Mouse (Mus musculus) heart, embryonic 14.5 days (tissue): ENCODE measurements around the gene Kntc1. TPM values are rescaled to one million over a fixed set of nuclear protein-coding genes. Genes with fewer than 3 reads are reported as not detected.
A peak's percentile ranks its signal among the peaks of the same experiment; 100 is the strongest.
"Not testable (repeated sequence)": the region's sequence is repeated elsewhere in the genome, so short reads cannot be mapped to it uniquely, and the experiment has no call there.

ENCODE experiments used
- ATAC-seq: fragments of 200-750 bp; cut with Nextera tagmentation; 2 replicates; pipeline ENCODE4 v1.8.0; 2017; ENCODE audit warnings: low read depth, moderate TSS enrichment; ENCODE audit not compliant: insufficient number of reproducible peaks, insufficient read depth, low FRiP score
- H3K27ac ChIP-seq, 2 experiments: fragments of 200-500 bp in 1 of 2; fragments of 300-500 bp in 1 of 2; sonication (generic) in 1 of 2; replicated peaks in 1 of 2; 2 replicates each; pipeline ENCODE4 v1.5.1; 2012 to 2014; ENCODE audit warnings: low read depth in 2 of 2, low read length in 2 of 2, control low read depth in 1 of 2, mild to moderate bottlenecking in 1 of 2, mixed read lengths in 1 of 2; ENCODE audit not compliant: control insufficient read depth in 1 of 2, insufficient read depth in 1 of 2
- H3K27me3 ChIP-seq: fragments of 300-500 bp; sonication (generic); 2 replicates; pipeline ENCODE4 v1.6.1; 2014; ENCODE audit warnings: mild to moderate bottlenecking, low read length, control low read depth; ENCODE audit not compliant: control insufficient read depth, insufficient read depth
- H3K36me3 ChIP-seq: fragments of 300-500 bp; sonication (generic); 2 replicates; pipeline ENCODE4 v1.6.1; 2014; ENCODE audit warnings: mild to moderate bottlenecking, control low read depth, low read length, mixed read lengths; ENCODE audit not compliant: control insufficient read depth, insufficient read depth
- H3K4me1 ChIP-seq, 2 experiments: fragments of 200-500 bp in 1 of 2; fragments of 300-500 bp in 1 of 2; sonication (generic) in 1 of 2; 2 replicates each; pipeline ENCODE4 v1.6.1; 2012 to 2014; ENCODE audit warnings: low read length in 2 of 2, control low read depth in 1 of 2, mixed read lengths in 1 of 2; ENCODE audit not compliant: control insufficient read depth in 2 of 2, insufficient read depth in 2 of 2
- H3K4me2 ChIP-seq: fragments of 300-500 bp; sonication (generic); 2 replicates; pipeline ENCODE4 v1.6.1; 2014; ENCODE audit warnings: mild to moderate bottlenecking, low read length
- H3K4me3 ChIP-seq, 2 experiments: fragments of 200-500 bp in 1 of 2; fragments of 300-500 bp in 1 of 2; sonication (generic) in 1 of 2; 2 replicates each; pipeline ENCODE4 v1.5.1; 2012 to 2014; ENCODE audit warnings: low read length in 2 of 2, mild to moderate bottlenecking in 2 of 2, control low read depth in 1 of 2, low read depth in 1 of 2, moderate library complexity in 1 of 2; ENCODE audit not compliant: control insufficient read depth in 1 of 2, insufficient read depth in 1 of 2
- H3K9ac ChIP-seq: fragments of 300-500 bp; sonication (generic); 2 replicates; pipeline ENCODE4 v1.6.1; 2014; ENCODE audit warnings: mild to moderate bottlenecking, low read length
- H3K9me3 ChIP-seq: fragments of 300-500 bp; sonication (generic); 2 replicates; pipeline ENCODE4 v1.6.1; 2016; ENCODE audit warnings: low read length, control low read depth; ENCODE audit not compliant: control insufficient read depth
- WGBS: fragments of 180-500 bp; shearing (Covaris S2); extraction: QIAGEN DNeasy Blood & Tissue Kit; methylation state at CpG from one replicate; pipeline ENCODE4 v1.1.7; 2014; 5-methylcytosine and 5-hydroxymethylcytosine counted together
- polyA plus RNA-seq: library from polyadenylated mRNA; unstranded; fragments of >200 nt; fragmentation: Nextera tagmentation; extraction: Ambion mirVana; gene quantifications from 2 replicates; pipeline ENCODE4 v1.2.1, GENCODE M21; 2014

Gene Kntc1
- polyA plus RNA-seq, 1 experiment from 2014 or later = 19.4 TPM

DNA sequence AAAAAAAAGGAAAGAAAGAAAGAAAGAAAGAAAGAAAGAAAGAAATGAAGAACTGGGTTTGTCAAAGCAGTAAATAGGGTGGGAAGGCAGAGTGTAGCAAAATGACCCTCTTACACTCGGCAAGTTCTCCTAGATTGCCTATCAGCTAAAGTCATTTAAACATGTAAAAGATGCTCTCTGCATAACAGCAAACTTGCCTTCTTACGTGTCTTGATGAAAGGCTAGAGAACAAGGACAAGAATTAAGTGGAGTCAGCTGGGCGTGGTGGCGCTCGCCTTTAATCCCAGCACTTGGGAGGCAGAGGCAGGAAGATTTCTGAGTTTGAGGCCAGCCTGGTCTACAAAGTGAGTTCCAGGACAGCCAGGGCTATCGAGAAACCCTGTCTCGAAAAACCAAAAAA lies 25.7 kb upstream of the Kntc1 start:
- H3K4me2 ChIP-seq, H3K27me3 ChIP-seq, H3K9ac ChIP-seq, H3K4me1 ChIP-seq, ATAC-seq, H3K4me3 ChIP-seq, H3K27ac ChIP-seq, H3K9me3 ChIP-seq: not testable (repeated sequence)
- 86% methylated on average over 7 of the region's 7 CpGs for WGBS
- peaks cover 17% of the 10 kb centered on the region for H3K36me3 ChIP-seq

DNA sequence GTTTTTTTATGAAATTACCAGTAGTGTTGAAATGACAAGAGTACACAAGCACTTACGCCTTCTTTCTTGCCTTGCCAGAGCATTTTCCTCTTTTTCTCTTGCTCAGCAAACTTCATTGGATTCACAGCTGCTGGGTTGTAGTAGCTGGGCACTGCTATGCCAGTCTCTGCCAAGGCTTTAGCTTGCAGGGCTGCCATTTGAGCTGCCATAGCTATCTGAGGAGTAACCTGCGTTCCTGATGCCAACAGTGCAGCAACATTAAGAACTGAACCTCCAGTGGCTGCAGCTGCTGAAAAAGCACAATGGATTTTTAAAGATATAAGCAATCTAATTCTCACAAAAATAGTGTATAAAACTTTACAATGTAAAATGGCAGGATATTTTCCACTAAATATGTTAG lies 18.5 kb upstream of the Kntc1 start:
- Histone ChIP-seq H3K9me3 (no peaks in the 10 kb centered on the region), H3K4me3 (no peak overlapping the region), H3K27me3 (no peaks in the 10 kb centered on the region), H3K4me1 (no peaks in the 10 kb centered on the region), H3K27ac (no peak overlapping the region), H3K9ac (no peak overlapping the region), H3K4me2 (no peak overlapping the region), H3K36me3 (peaks cover 87% of the 10 kb centered on the region)
- WGBS = 98% methylated on average over 2 of the region's 2 CpGs
- ATAC-seq = no peak

DNA sequence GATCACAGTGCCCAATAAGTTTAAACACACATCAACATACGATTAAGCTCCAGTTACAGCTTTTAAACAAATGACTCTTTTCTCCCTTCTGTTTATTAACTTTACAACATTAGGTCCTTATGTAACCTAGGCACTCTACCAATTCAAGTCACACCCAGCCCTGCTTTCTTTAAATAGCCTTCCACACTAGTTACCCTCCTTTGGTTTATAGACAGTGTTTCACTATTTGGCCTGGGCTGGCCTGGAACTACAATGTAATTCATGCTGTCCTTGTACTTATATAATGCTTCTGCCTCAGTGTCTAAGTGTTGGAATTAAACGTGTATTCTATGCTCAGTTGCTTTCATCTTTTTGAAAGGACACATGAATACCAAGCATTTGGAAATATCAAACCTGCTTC lies 5.2 kb upstream of the Kntc1 start:
- H3K27ac ChIP-seq = no peak overlapping the region
- peaks cover 57% of the 10 kb centered on the region for H3K36me3 ChIP-seq
- H3K4me1 ChIP-seq = peaks cover 2 to 23% of the 10 kb centered on the region in 2 experiments; a peak in 2 of 4 replicates
- 83% methylated on average over 2 of the region's 2 CpGs for WGBS
- H3K9ac ChIP-seq = no peak overlapping the region
- ATAC-seq = no peak
- H3K27me3 ChIP-seq = no peaks in the 10 kb centered on the region
- H3K4me3 ChIP-seq = no peak overlapping the region
- no peak overlapping the region for H3K4me2 ChIP-seq
- no peaks in the 10 kb centered on the region for H3K9me3 ChIP-seq

DNA sequence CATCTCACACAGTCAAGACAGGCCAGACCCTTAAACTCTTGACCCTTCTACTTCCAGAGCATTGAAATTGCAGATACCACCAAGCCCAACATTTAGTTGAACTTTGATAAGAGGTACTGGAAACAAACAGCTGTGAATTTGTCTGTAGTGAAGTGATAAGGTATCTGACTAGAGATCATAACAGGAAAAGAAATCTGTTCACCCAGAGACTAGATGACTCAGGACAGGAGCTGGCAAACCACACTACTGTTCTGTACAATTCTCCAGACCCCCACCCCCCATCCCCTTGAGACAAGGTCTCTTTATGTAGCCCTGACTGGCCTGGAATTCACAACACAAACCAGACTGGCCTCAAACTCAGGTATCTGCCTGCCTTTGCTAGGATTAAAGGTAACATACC lies 3.3 kb upstream of the Kntc1 start:
- H3K36me3 ChIP-seq = peaks cover 38% of the 10 kb centered on the region
- H3K9ac ChIP-seq = peak overlapping the region; percentile 88
- H3K4me2 ChIP-seq = peak overlapping the region; percentile 84
- H3K4me3 ChIP-seq = 0 out of 4 replicates have a peak overlapping the region, but pooled peaks of 1 of the 2 experiments have one; percentile 77
- H3K4me1 ChIP-seq = peaks cover 3 to 23% of the 10 kb centered on the region in 2 experiments; a peak in 3 of 4 replicates
- ATAC-seq = no peak
- peak overlapping the region in 1 of 2 experiments; percentile 30; a peak in 1 of 4 replicates for H3K27ac ChIP-seq
- H3K27me3 ChIP-seq = no peaks in the 10 kb centered on the region
- no peaks in the 10 kb centered on the region for H3K9me3 ChIP-seq

DNA sequence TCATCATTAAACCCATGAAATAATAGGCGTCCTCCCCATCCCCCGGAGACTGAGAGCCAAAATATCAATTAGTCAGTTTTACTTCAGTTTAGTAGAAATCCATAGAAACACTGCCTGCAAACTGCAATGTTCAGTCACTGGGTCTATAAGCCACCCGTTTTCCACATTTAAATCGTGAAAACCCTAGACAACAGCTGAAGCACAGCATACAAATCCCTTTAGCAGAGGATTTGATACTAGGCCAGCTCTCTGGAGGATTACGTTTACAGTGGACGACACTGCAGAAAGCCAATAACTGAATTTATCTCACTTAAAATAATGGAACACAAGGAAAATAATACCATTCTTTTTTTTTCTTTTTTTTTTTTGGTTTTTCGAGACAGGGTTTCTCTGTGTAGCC lies 1.9 kb upstream of the Kntc1 start:
- peaks cover 3 to 23% of the 10 kb centered on the region in 2 experiments; a peak in 3 of 4 replicates for H3K4me1 ChIP-seq
- H3K27me3 ChIP-seq = no peaks in the 10 kb centered on the region
- H3K4me3 ChIP-seq = peak overlapping the region; percentile 38 to 77
- H3K9me3 ChIP-seq = no peaks in the 10 kb centered on the region
- WGBS = 19% methylated on average over 7 of the region's 7 CpGs
- H3K4me2 ChIP-seq = peak overlapping the region; percentile 84
- H3K36me3 ChIP-seq = peaks cover 25% of the 10 kb centered on the region
- no peak for ATAC-seq
- no peak overlapping the region for H3K27ac ChIP-seq
- peak overlapping the region; percentile 88 for H3K9ac ChIP-seq

DNA sequence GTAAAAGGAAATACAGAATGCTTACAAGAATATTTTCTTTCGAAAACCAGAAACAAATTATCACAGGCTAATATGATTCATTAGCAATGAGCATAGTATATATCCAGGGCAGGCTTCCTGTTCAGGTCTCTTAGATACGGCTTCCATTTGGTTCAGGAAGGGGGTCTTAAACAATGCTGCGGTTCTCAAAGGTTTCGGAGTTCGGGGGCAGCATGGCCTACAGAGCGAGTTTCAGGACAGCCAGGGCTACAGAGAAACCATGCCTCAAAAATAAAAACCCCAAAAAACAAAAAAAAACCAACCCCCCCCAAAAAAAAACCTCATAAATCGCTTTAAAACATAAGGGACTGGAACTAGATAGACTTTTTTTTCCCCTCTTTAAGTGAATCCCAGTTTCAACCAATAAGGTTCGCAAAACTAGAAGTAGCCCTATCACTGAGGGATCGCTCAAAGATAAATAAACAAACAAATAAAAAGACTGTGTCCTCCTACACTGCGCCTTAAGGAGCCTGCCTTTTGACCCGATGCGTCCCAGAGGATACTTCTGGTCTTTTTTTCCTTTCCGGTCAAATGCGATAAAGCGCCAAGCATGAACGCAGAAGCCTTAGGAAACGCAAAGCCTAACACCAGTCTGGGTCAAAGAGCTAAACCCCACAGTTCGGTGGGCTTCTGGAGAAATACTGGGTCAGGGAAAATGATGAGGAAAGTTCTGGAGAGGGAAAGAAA lies 1.0 kb upstream of the Kntc1 start:
- WGBS = under 1% methylated on average over 18 of the region's 18 CpGs
- H3K4me3 ChIP-seq = peak overlapping the region; percentile 77 to 90
- H3K27ac ChIP-seq = peak overlapping the region; percentile 99 to 100
- no peaks in the 10 kb centered on the region for H3K27me3 ChIP-seq
- H3K4me1 ChIP-seq = peaks cover 3 to 23% of the 10 kb centered on the region in 2 experiments; a peak in 3 of 4 replicates
- H3K36me3 ChIP-seq = peaks cover 17% of the 10 kb centered on the region
- H3K4me2 ChIP-seq = peak overlapping the region; percentile 84
- H3K9ac ChIP-seq = peak overlapping the region; percentile 88
- ATAC-seq = no peak
- no peaks in the 10 kb centered on the region for H3K9me3 ChIP-seq

DNA sequence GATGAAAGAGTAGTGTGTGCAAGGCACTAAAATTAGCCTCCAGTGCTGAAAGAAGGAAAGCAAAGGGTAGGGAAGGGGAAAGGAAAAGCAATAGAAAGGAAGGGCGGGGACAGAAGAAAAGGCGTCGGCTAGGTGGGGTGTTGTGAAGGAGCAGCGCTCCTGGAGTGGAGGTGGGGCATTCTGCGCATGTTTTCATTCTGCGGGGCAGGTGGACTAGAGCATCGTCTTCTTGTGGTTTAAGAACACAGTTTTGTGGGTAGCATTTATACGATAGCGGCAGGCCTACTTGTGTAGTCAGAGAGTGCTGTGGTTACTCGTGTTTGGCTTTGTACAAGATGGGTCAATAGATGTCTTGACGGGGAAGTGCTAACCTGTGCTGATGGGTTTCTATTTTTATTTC lies 16.0 kb downstream of the Kntc1 start:
- no peak overlapping the region for H3K4me3 ChIP-seq
- no peak overlapping the region for H3K4me2 ChIP-seq
- no peaks in the 10 kb centered on the region for H3K4me1 ChIP-seq
- H3K9ac ChIP-seq = no peak overlapping the region
- no peaks in the 10 kb centered on the region for H3K27me3 ChIP-seq
- WGBS = 95% methylated on average over 11 of the region's 11 CpGs
- H3K36me3 ChIP-seq = peaks cover 78% of the 10 kb centered on the region
- no peak overlapping the region for H3K27ac ChIP-seq
- no peaks in the 10 kb centered on the region for H3K9me3 ChIP-seq
- no peak for ATAC-seq

DNA sequence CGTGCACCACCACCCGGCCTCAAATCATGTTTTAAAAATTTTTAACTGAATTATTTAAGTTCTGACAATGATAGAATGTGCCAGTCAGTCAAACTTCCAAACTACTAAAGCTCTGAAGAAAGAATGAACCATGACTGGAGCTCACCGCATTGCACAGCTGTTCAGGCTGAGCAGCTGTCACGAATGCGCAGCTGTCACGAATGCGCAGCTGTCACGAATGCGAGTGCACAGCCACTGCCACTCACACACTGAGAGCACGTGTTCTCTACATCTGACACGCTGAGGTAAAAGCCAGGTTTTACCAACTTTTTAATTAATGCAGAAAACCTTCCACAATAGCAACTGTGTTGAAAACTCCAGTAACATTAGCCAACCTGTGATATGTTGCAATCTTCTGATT lies 16.9 kb downstream of the Kntc1 start:
- H3K4me3 ChIP-seq, H3K9me3 ChIP-seq, H3K27ac ChIP-seq, H3K9ac ChIP-seq, H3K4me2 ChIP-seq, H3K27me3 ChIP-seq, H3K4me1 ChIP-seq, ATAC-seq: not testable (repeated sequence)
- WGBS = 90% methylated on average over 11 of the region's 11 CpGs
- H3K36me3 ChIP-seq = peaks cover 81% of the 10 kb centered on the region
